Comparison of ENCODE assay signal across 22 mouse cellular contexts in genomic region chr14:84750195-84750867, GRCm38 (mm10).
DNase-seq lines count a peak whose midpoint lies in the region; ATAC-seq and TF ChIP-seq lines count a peak whose summit lies in the region.
"Had no signal": no experiment of that assay in that cellular context is flagged by ENCODE, and none has a peak within 500 bp of the region (broad histone marks: within the 10 kb centered on the region; RNA-seq: fewer than 3 reads in every experiment).

No protein-coding gene starts in this region.

- no peak overlapping the region for H3K4me3 ChIP-seq in embryonic facial prominence, embryonic 14.5 days (ENCODE audit: low read depth, low read length)
- no peak overlapping the region for H3K4me3 ChIP-seq in embryonic facial prominence, embryonic 10.5 days
- no peak overlapping the region for H3K4me3 ChIP-seq in forebrain, postnatal 0 days (ENCODE audit: low read depth, low read length)
- H3K4me3 ChIP-seq: midbrain, embryonic 13.5 days; neural tube, embryonic 13.5 days had no signal

- no peaks in the 10 kb centered on the region for H3K4me1 ChIP-seq in embryonic facial prominence, embryonic 14.5 days (ENCODE audit: control insufficient read depth, insufficient read depth, low read length)
- no peaks in the 10 kb centered on the region for H3K4me1 ChIP-seq in embryonic facial prominence, embryonic 10.5 days
- no peaks in the 10 kb centered on the region for H3K4me1 ChIP-seq in forebrain, postnatal 0 days (ENCODE audit: insufficient read depth)
- H3K4me1 ChIP-seq: midbrain, embryonic 13.5 days; neural tube, embryonic 13.5 days had no signal

- ATAC-seq in embryonic facial prominence, embryonic 14.5 days (ENCODE audit: low read depth): peak; percentile 63; the same call in 1 of the 2 replicates
- ATAC-seq in forebrain, postnatal 0 days: peak; percentile 68
- ATAC-seq: intestine, embryonic 16.5 days; midbrain, embryonic 13.5 days had no signal

- H3K9ac ChIP-seq in embryonic facial prominence, embryonic 14.5 days (ENCODE audit: low read depth, low read length): no peak overlapping the region
- H3K9ac ChIP-seq in forebrain, postnatal 0 days: no peak overlapping the region
- H3K9ac ChIP-seq: hindbrain, embryonic 14.5 days; midbrain, embryonic 13.5 days; neural tube, embryonic 13.5 days had no signal

- no peak for DNase-seq in embryonic facial prominence, embryonic 14.5 days (ENCODE audit: low spot score)
- no peak for DNase-seq in embryonic facial prominence, embryonic 10.5 days (ENCODE audit: low spot score)
- peak; percentile 10 for DNase-seq in layer of hippocampus, adult 9-11 months
- DNase-seq in layer of hippocampus, postnatal 36 days: no peak
- peak; percentile 1 for DNase-seq in cerebellum, adult 8-10 months
- DNase-seq in forebrain, postnatal 0 days: peak; percentile 53
- DNase-seq in spleen, postnatal 14 days (ENCODE audit: low spot score in 2 of 2): no peak
- DNase-seq in urinary bladder, postnatal 25 days (ENCODE audit: low spot score): no peak
- DNase-seq: embryo, embryonic 11 days; heart, postnatal 10 days; kidney, postnatal 4 days; liver; lung, postnatal 10 days; right cerebral cortex, postnatal 14 days; spleen, adult 18-20 months; thymus, adult 2 months had no signal

- H3K4me2 ChIP-seq in embryonic facial prominence, embryonic 14.5 days (ENCODE audit: low read depth, low read length): no peak overlapping the region
- H3K4me2 ChIP-seq in forebrain, postnatal 0 days (ENCODE audit: low read depth): no peak overlapping the region
- H3K4me2 ChIP-seq: heart, embryonic 11.5 days; hindbrain, embryonic 14.5 days; midbrain, embryonic 13.5 days; neural tube, embryonic 13.5 days had no signal

- no peak overlapping the region for H3K27ac ChIP-seq in embryonic facial prominence, embryonic 14.5 days (replicated peaks; ENCODE audit: low read depth, low read length)
- H3K27ac ChIP-seq in embryonic facial prominence, embryonic 10.5 days (replicated peaks): no peak overlapping the region
- no peak overlapping the region for H3K27ac ChIP-seq in forebrain, postnatal 0 days (ENCODE audit: low read depth, low read length)
- H3K27ac ChIP-seq: hindbrain, embryonic 14.5 days; midbrain, embryonic 13.5 days; neural tube, embryonic 13.5 days had no signal

- no peaks in the 10 kb centered on the region for H3K9me3 ChIP-seq in embryonic facial prominence, embryonic 14.5 days (ENCODE audit: control insufficient read depth, low read length)
- H3K9me3 ChIP-seq in embryonic facial prominence, embryonic 10.5 days: no peaks in the 10 kb centered on the region
- H3K9me3 ChIP-seq in forebrain, postnatal 0 days (ENCODE audit: low read length): no peaks in the 10 kb centered on the region
- H3K9me3 ChIP-seq: midbrain, embryonic 13.5 days; neural tube, embryonic 13.5 days had no signal

- no peaks in the 10 kb centered on the region for H3K36me3 ChIP-seq in embryonic facial prominence, embryonic 14.5 days (ENCODE audit: control insufficient read depth, insufficient read depth, low read length)
- H3K36me3 ChIP-seq in embryonic facial prominence, embryonic 10.5 days (replicated peaks): no peaks in the 10 kb centered on the region
- no peaks in the 10 kb centered on the region for H3K36me3 ChIP-seq in forebrain, postnatal 0 days (ENCODE audit: insufficient read depth)
- H3K36me3 ChIP-seq: G1E; midbrain, embryonic 13.5 days; neural tube, embryonic 13.5 days had no signal

- 97% methylated on average over 5 of the region's 9 CpGs for WGBS in embryonic facial prominence, embryonic 14.5 days
- 94% methylated on average over 9 of the region's 9 CpGs for WGBS in embryonic facial prominence, embryonic 10.5 days
- WGBS in forebrain, postnatal 0 days: 60% methylated on average over 6 of the region's 9 CpGs

- no peaks in the 10 kb centered on the region for H3K27me3 ChIP-seq in embryonic facial prominence, embryonic 14.5 days (replicated peaks; ENCODE audit: control insufficient read depth, insufficient read depth, low read length)
- H3K27me3 ChIP-seq in embryonic facial prominence, embryonic 10.5 days (replicated peaks; ENCODE audit: low read depth, poor library complexity, severe bottlenecking): no peaks in the 10 kb centered on the region
- H3K27me3 ChIP-seq in forebrain, postnatal 0 days (ENCODE audit: insufficient read depth, low read length): no peaks in the 10 kb centered on the region
- H3K27me3 ChIP-seq: midbrain, embryonic 13.5 days; neural tube, embryonic 13.5 days had no signal

- no peak for TF ChIP-seq CTCF in forebrain, postnatal 0 days (IDR thresholded peaks at IDR 0.05; ENCODE audit: low read depth)

Comparison
In these comparisons a context has a peak if more than half of its experiments do, and no peak if none do; other contexts are left out.
1. DNase-seq: peak in layer of hippocampus, adult 9-11 months (single experiment), cerebellum, adult 8-10 months (single experiment) and forebrain, postnatal 0 days (single experiment); none in embryonic facial prominence, embryonic 14.5 days (single experiment), embryonic facial prominence, embryonic 10.5 days (single experiment), layer of hippocampus, postnatal 36 days (0 of 2), spleen, postnatal 14 days (0 of 2) and urinary bladder, postnatal 25 days (single experiment).